Mouse (Mus musculus) heart, embryonic 16.5 days (tissue): ENCODE results near the gene Asxl2. TPM values are rescaled to one million over a fixed set of nuclear protein-coding genes. Genes with fewer than 3 reads are reported as not detected.

Experiments
- ATAC-seq: fragments of 200-750 bp; cut with Nextera tagmentation; replicated peaks from 2 replicates; pipeline ENCODE4 v1.8.0; 2017; ENCODE audit warnings: moderate number of reproducible peaks; ENCODE audit not compliant: insufficient read depth, low FRiP score; ENCODE audit errors: extremely low read depth
- H3K27ac ChIP-seq: fragments of 300-500 bp; sonication (generic); 2 replicates; pipeline ENCODE4 v1.5.1; 2014; ENCODE audit warnings: mild to moderate bottlenecking, low read length, control low read depth, moderate library complexity
- H3K27me3 ChIP-seq: fragments of 300-500 bp; sonication (generic); 2 replicates; pipeline ENCODE4 v1.6.1; 2014; ENCODE audit warnings: low read length, mixed read lengths; ENCODE audit not compliant: control insufficient read depth, insufficient read depth
- H3K36me3 ChIP-seq: fragments of 300-500 bp; sonication (generic); 2 replicates; pipeline ENCODE4 v1.6.1; 2014; ENCODE audit not compliant: control insufficient read depth, insufficient read depth
- H3K4me1 ChIP-seq: fragments of 300-500 bp; sonication (generic); 2 replicates; pipeline ENCODE4 v1.6.1; 2014; ENCODE audit warnings: low read length, mixed read lengths; ENCODE audit not compliant: control insufficient read depth, insufficient read depth
- H3K4me2 ChIP-seq: fragments of 300-500 bp; sonication (generic); 2 replicates; pipeline ENCODE4 v1.6.1; 2014; ENCODE audit warnings: low read depth, mild to moderate bottlenecking, control low read depth, low read length
- H3K4me3 ChIP-seq: fragments of 300-500 bp; sonication (generic); 2 replicates; pipeline ENCODE4 v1.5.1; 2014; ENCODE audit warnings: mild to moderate bottlenecking, control low read depth, low read length
- H3K9ac ChIP-seq: fragments of 300-500 bp; sonication (generic); 2 replicates; pipeline ENCODE4 v1.6.1; 2014; ENCODE audit warnings: low read length, control low read depth
- H3K9me3 ChIP-seq: fragments of 300-500 bp; sonication (generic); replicated peaks from 2 replicates; pipeline ENCODE4 v1.6.1; 2016; ENCODE audit warnings: low read length; ENCODE audit not compliant: control insufficient read depth
- WGBS: fragments of 180-500 bp; shearing (Covaris S2); extraction: QIAGEN DNeasy Blood & Tissue Kit; methylation state at CpG from one replicate; pipeline ENCODE4 v1.1.7; 2014; 5-methylcytosine and 5-hydroxymethylcytosine counted together
- polyA plus RNA-seq: library from polyadenylated mRNA; unstranded; fragments of >200 nt; fragmentation: Nextera tagmentation; extraction: Ambion mirVana; gene quantifications from 2 replicates; pipeline ENCODE4 v1.2.1, GENCODE M21; 2015

The Asxl2 gene
- polyA plus RNA-seq, 1 experiment from 2014 or later: 15.6 TPM

- H3K27ac ChIP-seq: no peak overlapping the region
- no peak overlapping the region for H3K4me3 ChIP-seq
- H3K4me2 ChIP-seq: no peak overlapping the region
- no peaks in the 10 kb centered on the region for H3K9me3 ChIP-seq
- H3K9ac ChIP-seq: no peak overlapping the region
- no peaks in the 10 kb centered on the region for H3K27me3 ChIP-seq
- peaks cover 12% of the 10 kb centered on the region for H3K4me1 ChIP-seq
- no peaks in the 10 kb centered on the region for H3K36me3 ChIP-seq
- WGBS: 46% methylated on average over 4 of the region's 4 CpGs
- no peak for ATAC-seq
These were observed 119.5 kb downstream of the Asxl2 start for GRCm38 (mm10) chr12:3546121-3546658.

DNA sequence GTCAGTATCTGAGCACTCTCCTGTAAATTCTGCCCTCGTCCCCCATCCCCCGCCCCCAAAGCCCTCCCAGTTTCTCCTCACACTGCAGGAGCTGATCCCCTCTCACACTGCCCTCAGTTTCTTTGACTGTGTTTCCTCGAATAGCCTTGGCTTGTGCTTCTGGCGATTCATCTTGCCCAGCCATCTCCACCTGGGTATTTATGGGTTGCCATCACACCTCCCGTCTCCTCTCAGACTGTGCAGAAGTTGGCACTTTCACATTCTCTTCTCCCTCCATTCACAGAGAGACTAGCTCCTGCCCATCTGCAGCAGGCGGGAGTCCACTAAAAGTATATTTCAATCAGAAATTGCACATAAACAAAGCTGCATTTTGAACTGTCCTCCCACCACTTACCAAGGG lies 120.1 kb downstream of the Asxl2 start:
- peaks cover 12% of the 10 kb centered on the region for H3K4me1 ChIP-seq
- no peaks in the 10 kb centered on the region for H3K9me3 ChIP-seq
- ATAC-seq: no peak
- no peaks in the 10 kb centered on the region for H3K27me3 ChIP-seq
- H3K9ac ChIP-seq: no peak overlapping the region
- no peak overlapping the region for H3K4me2 ChIP-seq
- WGBS: 48% methylated on average over 6 of the region's 6 CpGs
- H3K36me3 ChIP-seq: no peaks in the 10 kb centered on the region
- H3K4me3 ChIP-seq: no peak overlapping the region
- H3K27ac ChIP-seq: no peak overlapping the region

- Histone ChIP-seq H3K27me3 (no peaks in the 10 kb centered on the region), H3K4me1 (peaks cover 12% of the 10 kb centered on the region), H3K27ac (no peak overlapping the region), H3K4me2 (no peak overlapping the region), H3K9me3 (no peaks in the 10 kb centered on the region), H3K9ac (no peak overlapping the region), H3K36me3 (no peaks in the 10 kb centered on the region), H3K4me3 (no peak overlapping the region)
- ATAC-seq: no peak
- WGBS: 39% methylated on average over 4 of the region's 4 CpGs
These were observed 120.8 kb downstream of the Asxl2 start for GRCm38 (mm10) chr12:3547506-3547905.

DNA sequence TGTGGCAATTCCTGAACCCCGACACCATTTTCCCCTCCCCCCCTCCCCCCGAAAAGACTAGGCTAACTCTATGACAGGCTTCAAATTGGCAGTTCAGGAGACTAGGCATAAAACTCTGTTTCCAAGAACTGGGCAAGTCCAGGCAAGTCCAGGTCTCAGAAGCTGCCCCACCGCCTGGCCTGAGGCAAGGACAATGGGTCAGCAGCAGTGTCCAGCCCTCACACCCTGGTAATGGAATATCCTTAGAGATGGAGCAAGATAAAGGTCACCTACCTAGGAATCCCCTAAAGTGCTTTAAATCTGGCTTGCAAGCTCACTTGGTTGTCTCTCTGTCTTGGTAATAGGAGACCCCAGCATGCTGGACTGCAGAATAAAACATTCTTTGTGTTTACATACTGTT lies 121.3 kb downstream of the Asxl2 start:
- ATAC-seq: no peak
- Histone ChIP-seq H3K4me1 (peaks cover 12% of the 10 kb centered on the region), H3K4me2 (no peak overlapping the region), H3K9ac (no peak overlapping the region), H3K36me3 (no peaks in the 10 kb centered on the region), H3K27me3 (no peaks in the 10 kb centered on the region), H3K4me3 (no peak overlapping the region), H3K9me3 (no peaks in the 10 kb centered on the region), H3K27ac (no peak overlapping the region)
- WGBS: 65% methylated on average over 3 of the region's 3 CpGs

DNA sequence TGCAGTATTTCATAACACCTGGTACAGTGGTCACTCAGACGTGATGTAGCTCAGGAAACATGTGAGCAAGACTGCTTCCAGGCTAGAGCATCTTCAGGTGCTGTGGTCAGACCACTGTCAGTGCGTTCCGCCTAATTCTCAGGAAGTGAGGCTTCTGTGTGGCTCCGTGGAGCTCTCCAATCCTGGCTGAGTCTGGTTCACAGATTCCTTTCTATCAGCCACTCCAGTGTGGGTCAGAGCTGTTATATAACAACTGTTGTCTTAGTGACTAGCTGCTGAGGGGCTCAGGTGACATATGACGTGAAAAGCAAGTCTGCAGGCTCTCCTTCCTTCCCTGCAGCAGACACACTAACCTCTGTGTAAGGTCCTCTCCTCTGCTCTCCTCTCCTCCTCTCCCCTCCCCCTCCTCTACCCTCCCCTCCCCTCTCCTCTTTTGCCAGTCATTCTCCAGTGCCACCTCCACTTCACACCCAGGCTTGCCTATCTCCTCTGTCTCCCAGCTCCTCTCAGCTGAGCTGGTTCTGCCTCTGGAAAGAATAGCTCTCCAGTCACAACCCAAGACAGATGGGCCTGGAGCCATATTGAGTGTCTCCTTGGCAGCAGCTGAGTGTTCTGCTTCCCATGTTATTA lies 122.0 kb downstream of the Asxl2 start:
- Histone ChIP-seq H3K4me2 (no peak overlapping the region), H3K9ac (no peak overlapping the region), H3K36me3 (no peaks in the 10 kb centered on the region), H3K9me3 (no peaks in the 10 kb centered on the region), H3K27ac (no peak overlapping the region), H3K4me3 (no peak overlapping the region), H3K27me3 (no peaks in the 10 kb centered on the region), H3K4me1 (peaks cover 12% of the 10 kb centered on the region)
- peak; percentile 62 for ATAC-seq
- 22% methylated on average over 5 of the region's 5 CpGs for WGBS

GRCm38 (mm10) chr12:3550280-3550679 lies 123.6 kb downstream of the Asxl2 start:
- ATAC-seq: no peak
- Histone ChIP-seq H3K4me1 (peaks cover 12% of the 10 kb centered on the region), H3K27ac (no peak overlapping the region), H3K27me3 (no peaks in the 10 kb centered on the region), H3K4me2 (no peak overlapping the region), H3K9ac (no peak overlapping the region), H3K36me3 (no peaks in the 10 kb centered on the region), H3K4me3 (no peak overlapping the region), H3K9me3 (no peaks in the 10 kb centered on the region)
- 24% methylated on average over 13 of the region's 13 CpGs for WGBS

Other genes starting within 250 kb of the Asxl2 start
- gene Rab10, start 116.9 kb upstream of the Asxl2 start, polyA plus RNA-seq: 63.1 and 69.6 TPM in 2 replicates
- 5.1 and 5.2 TPM in 2 replicates for gene Kif3c, start 61.7 kb upstream of the Asxl2 start, polyA plus RNA-seq
- 14.2 and 14.3 TPM in 2 replicates for gene Dtnb, start 145.5 kb downstream of the Asxl2 start, polyA plus RNA-seq